Mouse (Mus musculus): ENCODE measurements around the gene Rprd2.
"Not testable (repeated sequence)": the region's sequence is repeated elsewhere in the genome, so short reads cannot be mapped to it uniquely, and the experiment has no call there.

Rprd2 gene

DNA sequence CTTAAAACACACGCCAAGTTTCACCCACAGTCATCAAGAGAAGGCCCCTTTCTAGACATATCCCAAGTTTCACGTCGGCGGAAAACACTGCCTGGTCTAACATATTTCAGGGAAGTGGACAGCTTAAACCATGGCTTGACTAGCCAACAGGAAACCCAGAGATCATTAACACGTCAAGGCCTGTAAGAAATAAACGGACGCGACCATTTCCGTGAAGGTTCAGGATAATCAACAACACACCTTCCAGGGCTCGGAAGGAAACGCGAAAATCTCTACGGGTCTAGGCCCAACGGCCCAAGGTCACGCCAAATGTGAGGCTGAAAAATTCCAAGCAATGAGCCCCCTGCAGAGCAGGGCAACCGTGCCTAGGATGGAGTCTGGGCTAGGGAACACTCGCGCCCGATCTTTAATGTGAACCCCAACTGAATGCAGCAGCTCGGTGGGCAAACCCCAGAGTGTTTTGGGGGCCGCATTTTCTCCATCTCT is 594 bp downstream of the Rprd2 start:
- DNase-seq (ENCODE audit: low spot score), result peak; percentile 53

DNA sequence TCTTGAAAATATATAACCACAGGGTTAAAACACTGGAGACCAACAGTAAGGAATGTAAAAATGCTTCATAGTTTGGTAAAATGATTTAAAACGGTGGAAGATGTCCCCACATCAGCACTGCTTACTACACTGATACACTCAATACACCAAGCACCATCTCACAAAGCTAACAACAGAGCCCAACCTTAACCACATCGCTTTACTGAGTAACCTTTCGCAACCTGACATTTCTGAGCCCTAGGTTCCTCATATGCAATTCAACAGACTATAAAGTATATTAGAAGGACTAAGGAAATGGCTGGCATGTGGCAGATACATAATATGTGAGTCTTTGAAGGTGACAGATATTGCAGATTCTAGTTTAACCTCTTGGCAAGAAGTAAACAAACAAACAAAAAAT is 2.0 kb downstream of the Rprd2 start:
- DNase-seq (ENCODE audit: low spot score), result no peak

DNA sequence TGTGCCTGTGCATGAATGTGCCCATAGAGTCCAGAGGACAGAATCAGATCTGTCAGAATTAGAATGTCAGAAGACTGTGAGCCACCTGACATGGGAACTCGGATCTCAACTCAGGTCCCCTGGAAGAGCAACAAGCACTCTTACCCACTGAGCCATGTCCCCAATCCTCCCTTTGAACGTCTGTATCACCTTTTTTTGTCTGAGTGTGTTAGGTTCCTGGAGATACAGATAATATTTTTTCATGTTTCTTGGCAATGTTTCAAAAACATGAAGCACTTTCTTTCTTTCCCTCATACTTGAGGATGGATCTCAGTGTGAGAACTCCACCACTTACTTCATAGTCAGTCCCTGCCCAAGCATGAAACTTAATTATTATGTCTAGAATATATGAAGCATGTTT is 10.3 kb downstream of the Rprd2 start:
- DNase-seq (ENCODE audit: low spot score), result no peak

DNA sequence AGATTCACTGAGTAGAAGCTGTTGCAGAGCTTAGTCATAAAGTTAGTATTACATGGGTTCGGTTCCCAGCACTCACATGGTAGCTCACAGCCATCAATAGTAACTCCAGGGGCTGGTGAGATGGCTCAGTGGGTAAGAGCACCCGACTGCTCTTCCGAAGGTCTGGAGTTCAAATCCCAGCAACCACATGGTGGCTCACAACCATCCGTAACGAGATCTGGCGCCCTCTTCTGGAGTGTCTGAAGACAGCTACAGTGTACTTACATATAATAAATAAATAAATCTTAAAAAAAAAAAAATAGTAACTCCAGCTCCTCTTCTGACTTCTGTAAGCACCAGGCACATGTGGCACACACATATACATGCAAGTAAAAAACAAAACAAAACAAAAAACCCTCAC is 11.0 kb downstream of the Rprd2 start:
- not testable (repeated sequence) for DNase-seq (ENCODE audit: low spot score)

DNA sequence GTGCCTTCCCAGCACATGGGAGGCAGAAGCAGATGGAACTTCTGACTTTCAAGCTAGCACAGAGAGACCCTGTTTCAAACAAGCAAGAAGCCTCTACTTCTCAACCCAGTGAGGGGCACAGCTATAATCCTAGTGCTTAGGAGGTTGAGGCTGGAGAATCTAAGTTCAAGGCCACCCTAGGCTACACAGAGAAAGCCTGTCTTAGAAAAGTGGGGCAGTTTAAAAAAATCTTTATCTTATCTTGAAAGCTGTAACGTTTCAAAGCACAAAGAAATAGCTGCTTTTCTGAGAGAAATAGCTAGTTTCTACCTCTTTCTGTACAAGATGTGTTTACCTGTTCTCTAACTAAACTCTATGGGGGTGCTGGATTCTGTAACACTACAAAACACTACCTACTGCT is 12.0 kb downstream of the Rprd2 start:
- no peak for DNase-seq (ENCODE audit: low spot score)

DNA sequence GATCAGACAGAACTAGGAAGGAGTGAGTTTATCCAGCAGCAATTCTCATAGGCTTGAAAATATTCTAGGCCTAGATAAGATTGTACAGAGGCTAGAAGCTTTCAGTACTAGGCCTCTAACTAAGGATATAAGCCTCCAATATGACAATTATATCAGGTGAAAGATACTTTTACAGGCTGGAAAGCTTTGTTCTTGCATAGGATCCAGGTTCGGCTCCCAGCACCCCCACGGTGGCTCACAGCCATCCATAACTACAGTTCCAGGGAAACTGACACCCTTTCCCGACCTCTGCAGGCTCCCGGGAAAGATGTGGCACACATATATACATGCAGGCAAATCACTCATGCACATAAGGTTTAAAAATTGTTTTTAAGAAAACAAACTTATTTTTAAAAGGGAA is 14.8 kb downstream of the Rprd2 start:
- DNase-seq (ENCODE audit: low spot score), result no peak

DNA sequence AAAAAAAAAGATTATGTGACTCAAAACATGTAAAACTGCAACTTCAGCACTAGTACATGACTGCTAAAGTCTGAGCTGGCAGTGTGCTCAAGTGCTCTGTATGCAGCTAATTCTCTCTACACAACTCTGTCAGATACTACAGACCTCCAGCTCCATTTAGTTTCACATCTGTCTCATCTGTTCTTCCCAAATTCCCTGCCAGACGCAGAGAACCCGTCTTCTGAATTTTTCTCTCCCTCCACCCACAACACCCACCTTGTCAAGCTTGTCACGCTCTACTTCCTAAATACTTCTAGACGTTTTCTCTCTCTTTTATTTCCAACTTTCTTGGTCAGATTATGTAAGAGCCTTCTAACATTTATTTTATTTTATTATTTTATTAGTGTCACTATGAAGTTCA is 19.9 kb downstream of the Rprd2 start:
- DNase-seq (ENCODE audit: low spot score), result no peak

DNA sequence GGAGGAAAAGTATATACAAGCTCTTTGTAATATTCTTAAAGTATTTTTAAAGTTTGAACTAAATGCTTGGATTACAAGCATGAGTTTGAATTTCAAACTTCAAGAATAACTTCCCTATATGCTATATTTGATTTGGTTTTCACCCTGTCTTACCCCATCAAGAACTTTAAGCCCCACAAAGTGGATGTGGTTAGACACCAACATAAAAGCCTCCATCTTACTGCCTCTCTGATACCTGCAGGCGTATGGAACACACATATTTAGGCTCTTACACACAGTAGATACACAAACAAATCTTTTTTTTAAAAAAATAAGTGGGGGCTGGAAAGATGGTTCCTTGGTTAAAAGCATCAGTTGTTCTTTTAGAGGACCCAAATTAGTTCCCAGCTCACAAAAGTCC is 24.4 kb downstream of the Rprd2 start:
- no peak for DNase-seq (ENCODE audit: low spot score)

DNA sequence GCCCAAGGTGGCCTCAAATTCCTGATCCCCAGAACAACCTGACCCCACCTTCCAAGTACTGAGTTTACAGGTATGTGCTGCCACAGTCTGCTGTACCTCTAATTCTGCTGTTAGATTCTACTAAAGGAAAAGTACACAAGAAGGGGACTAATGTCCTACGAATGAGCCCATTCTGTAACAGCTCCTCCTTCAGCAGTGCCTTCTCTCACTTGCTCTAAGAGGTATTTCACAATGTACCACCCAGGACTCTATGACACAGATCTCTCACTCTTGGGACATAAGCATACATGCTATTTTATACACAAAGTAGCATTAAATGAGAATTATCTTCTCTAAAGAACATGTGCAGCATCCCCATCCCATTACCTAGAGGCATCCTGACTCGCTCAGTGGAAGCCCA is 25.0 kb downstream of the Rprd2 start:
- DNase-seq (ENCODE audit: low spot score), result no peak

DNA sequence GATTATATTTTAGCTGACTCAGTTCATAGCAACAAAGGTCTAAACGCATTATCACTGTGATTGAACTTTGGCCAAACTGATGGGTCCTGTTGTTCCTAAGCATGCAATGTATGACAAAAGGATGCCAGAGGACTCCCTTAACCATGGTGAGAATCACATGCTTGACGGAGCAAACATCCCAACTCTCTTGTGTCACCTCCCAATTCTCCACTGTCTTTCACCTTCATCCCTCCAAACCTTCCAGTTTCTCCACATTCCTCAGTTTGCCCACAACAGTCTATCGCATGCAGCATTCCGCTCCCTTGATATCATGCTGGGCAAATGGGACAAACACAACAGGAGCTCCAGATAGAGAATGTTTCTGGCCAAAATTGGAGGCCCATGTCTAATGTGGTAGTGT is 33.2 kb downstream of the Rprd2 start:
- no peak for DNase-seq (ENCODE audit: low spot score)

DNA sequence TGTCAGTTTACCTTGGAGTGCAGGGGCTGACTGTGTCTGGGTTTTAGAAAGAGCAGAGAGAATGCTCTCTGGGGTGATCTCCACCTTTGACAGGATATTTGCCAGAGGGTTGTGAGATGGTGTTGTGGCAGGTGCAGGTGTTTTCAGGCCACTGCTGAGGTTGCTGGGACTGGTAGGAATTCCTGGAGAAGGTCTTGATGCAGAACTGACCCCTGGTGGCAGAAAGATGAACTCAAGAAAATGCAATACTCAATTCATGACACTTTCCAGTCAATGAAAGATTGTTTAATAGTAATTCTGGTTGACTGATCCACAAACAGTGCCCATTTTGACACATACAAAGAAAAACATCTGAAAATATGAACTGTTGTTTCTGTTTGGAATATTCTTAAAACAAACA is 46.7 kb downstream of the Rprd2 start:
- DNase-seq (ENCODE audit: low spot score), result peak; percentile 22

DNA sequence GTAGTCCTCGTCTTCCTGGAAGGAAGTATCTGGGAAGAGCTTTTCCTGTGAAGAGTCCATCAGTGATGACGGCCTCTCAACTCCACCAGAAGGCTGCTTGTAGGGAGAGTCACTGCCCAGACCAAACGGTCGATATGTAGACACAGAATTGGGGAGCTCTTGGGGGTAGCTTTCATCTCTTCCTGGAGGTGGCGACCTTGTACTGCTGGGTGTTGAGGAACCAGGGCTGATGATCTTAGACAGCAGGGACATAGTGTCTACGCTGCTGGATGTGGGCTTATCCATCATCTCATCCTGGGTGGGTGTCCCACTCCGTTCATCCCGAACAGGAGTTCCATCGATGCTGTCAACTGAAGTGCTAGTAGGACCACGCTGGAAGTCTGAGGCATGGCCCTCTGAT is 53.1 kb downstream of the Rprd2 start:
- no peak for DNase-seq (ENCODE audit: low spot score)

DNA sequence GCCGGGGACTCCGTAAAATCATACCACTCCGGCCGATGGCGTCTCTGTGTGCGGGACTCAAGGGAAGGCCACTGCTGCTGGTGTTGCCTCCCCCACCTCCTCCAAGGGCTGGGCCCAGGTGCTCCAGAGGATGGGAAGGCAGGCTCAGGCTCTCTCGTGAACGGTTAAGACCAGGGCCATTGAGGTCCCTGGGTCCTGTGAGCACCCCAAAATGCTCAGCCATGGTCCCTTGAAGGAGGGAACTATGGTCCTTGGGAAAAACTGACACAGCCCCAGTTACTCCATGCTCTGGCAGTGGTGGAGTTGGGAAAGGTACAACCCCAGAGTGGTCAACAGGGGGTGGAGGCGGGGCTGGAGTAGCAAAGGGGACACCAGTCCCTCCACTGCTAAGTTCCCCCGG is 54.9 kb downstream of the Rprd2 start:
- no peak for DNase-seq (ENCODE audit: low spot score)

DNA sequence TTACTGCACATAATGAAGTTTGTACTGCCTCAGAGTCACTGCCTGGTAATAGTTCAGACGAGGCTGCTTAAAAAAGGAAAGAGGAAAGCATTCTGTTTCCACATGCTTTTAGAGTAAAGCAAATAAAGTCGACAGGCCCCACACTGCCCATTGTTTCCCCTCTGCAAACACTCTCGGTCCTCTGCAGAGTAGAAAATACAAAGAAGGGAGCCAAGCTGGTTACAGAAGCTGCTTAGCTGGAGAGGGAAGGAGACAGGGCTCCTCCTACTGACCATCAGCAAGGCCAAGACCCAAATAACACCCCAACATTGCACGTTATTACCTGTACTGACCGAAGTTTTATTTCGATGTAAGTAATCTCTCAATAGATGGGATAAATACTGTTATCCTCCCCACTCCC is 55.7 kb downstream of the Rprd2 start:
- no peak for DNase-seq (ENCODE audit: low spot score)

DNA sequence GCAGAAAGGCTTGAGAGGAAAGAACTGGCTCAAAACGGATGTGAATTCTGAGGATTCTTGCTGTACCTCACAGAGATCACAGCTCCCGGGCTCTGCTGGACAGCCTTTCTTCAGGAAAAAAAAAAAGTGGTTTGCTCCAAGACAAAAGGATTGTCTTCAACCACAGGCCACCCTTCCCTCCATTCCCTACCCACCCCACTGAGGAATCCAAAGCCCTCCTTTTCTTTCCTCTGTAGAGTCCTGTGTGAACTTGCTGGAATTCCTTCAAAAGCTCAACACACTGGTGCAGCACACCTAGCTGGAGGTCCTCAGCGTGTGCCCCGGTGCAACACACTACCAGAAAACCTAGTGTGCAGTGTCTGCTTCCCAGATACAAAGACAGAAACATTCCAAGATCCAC is 56.9 kb downstream of the Rprd2 start:
- no peak for DNase-seq (ENCODE audit: low spot score)

DNA sequence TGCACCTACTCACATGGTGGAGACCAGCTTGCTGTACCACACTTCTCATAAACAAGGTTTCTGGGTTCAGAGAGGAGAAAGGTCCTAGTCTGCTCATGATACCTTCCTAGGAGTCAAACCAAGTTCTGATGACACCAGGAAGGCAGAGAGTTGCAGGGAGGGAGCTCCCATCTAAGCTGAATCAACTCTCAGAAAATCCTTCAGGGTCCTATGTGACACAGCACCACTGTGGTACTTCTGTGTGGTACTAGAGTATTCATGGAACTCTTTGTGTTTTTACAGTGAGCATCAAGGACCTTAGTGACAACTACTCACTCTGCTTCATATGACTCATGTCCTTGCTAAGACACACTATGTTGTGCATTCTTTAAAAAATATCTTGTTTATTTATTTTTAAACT is 58.0 kb downstream of the Rprd2 start:
- DNase-seq (ENCODE audit: low spot score), result no peak

DNA sequence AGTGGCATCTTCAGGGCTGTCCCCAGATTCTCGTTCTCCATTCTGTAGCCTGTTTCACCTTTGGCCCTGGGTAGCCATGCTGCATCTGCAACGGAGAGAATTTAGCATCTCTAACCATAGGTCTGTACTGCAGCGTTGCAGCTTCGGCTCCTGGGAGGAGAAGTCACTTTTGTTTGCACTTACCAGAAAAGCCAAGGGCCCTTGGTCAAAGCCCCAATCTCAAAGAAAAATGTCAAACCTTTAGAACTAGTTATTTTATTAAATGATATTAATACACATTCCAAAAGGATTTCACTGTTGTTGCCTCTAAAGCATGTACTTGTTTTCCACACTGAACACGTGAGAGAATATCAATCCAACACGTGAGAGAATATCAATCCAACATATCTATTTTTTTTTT is 58.6 kb downstream of the Rprd2 start, which contains the start of gene Tars2:
Tars2 (minus strand) TSS at position 101 of the 400 bp plus-strand sequence.
- no peak for DNase-seq (ENCODE audit: low spot score)

DNA sequence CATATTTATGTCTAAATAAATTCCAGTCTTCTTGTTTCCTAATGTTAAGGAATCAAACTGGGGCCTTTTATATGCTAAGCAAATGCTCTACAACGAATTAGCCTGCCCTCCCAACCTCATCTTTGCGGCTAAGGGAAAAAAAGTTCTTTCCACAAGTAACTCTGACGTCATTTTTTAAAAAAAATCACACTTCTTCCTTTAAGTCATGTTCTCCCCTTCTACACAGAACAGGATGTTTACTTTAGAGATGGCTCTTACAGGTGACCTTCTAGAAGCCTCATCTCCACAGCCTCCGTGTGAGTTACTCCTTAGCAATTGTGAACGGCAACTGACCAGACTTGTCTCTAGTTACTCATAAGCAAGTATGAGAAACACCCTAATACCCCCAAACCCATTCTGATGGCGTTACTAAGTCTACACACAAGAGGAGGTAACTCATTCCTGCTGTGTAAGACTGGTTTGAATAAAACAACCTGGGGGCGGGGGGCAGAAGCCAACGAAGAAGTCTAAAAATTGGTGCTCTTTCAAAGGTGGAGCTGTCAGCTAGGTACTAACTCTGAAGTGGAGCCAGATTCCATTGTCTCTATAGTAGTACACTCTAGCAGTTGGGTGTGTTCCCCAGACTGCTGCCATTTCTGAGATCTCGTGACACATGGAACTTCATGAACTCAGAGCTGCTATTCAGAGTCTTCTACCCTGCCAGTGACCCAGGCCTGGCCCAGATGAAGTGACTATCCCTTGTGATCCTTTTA is 60.0 kb downstream of the Rprd2 start:
- DNase-seq (ENCODE audit: low spot score), result no peak

DNA sequence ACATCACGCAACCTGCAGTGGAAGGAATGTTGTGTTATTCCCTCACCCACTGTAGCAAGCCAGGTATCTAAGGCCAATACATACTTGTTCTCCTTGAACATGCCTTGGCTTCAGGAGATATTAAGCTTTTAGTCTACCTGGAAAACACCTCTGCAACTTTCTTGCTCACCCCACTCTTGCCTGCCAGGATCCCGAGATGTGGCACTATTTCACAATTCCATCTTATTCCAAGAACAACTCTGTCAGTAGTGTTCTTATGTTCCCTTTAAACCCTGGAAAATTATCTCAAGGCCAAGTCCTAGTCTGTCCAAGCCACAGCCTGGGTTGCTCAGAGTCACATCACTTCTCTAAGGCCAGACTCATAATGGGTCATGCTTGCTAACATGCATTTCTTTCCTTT is 61.9 kb downstream of the Rprd2 start:
- DNase-seq (ENCODE audit: low spot score), result no peak

DNA sequence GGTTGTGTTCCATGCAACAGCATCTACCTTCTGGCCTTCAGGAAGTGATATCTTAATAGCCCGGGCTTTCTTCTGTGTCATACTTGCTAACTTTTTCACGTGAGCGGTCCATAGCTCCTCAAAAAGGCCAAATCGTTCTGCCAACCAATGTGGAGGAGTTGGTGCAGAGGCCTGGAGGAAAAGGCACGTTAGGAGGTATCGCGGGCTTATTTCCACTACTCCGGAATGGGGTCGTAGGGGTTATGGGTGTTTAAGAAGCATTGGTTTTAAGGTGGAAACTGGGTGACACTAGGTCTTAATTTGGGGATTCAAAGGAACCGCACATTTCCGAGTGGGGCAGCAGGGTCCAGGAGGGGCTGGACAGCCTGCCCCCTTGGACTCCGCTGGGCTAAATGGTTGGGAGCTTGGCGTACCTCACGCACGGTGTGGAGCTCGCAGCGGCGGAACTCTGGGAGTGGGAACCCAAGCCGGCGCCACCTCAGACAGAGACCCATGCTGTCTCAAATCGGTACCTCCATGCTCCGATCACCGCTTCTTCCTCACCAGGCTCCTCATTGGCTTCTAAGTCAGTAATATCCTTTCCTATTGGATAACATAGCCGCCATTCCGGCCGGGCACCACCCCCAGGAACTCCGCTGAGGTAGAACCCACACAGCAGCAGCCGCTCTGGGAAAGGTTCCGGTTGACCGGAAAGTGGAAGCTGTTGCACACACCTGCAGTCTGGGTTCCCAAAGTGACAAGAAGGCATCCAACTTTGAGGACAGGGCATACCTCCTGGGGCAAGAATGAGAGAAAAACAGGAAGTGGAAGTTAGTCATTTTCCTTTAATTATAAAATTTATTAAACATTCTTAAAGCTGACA is 64.1 kb downstream of the Rprd2 start:
- DNase-seq (ENCODE audit: low spot score), result peak; percentile 93

DNA sequence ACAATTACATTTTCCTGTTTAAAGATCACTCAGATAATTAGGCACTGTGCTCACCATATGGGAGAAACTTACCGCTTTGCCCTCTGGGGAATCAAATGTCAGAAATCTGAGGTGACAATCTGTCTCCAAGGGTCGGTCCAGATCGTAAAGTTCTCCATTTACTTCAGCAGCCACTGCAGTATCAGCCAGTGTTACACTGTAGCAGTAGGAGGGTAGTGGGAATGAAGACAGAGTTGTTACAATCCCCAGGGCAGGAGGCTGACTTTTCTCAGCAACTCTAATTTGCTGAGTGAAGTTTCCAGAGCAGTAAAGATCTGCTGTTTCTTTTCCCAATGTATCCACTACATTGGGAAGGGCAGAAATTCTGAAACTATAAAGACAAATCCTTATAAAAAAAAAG is 65.7 kb downstream of the Rprd2 start:
- no peak for DNase-seq (ENCODE audit: low spot score)

DNA sequence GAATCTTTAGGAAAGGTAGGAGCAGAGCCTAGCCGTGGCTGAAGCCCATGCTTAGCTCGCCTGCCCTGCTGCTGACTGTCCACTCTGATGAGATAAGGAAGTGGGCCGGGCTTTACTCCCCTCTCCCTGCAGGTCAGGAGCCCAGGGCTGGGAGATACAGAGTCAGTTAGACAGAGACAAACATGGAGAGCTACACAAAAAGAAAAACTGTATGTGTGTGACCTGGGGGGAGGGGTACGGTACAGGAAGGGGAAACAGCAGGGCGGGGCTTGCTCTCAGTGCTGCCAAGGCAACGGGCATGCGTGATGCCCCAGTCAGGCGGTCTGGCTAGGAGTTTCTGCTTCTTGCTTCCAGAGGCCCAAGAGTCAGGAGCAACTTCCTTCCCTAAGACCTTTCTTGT is 78.3 kb downstream of the Rprd2 start:
- DNase-seq (ENCODE audit: low spot score), result no peak

DNA sequence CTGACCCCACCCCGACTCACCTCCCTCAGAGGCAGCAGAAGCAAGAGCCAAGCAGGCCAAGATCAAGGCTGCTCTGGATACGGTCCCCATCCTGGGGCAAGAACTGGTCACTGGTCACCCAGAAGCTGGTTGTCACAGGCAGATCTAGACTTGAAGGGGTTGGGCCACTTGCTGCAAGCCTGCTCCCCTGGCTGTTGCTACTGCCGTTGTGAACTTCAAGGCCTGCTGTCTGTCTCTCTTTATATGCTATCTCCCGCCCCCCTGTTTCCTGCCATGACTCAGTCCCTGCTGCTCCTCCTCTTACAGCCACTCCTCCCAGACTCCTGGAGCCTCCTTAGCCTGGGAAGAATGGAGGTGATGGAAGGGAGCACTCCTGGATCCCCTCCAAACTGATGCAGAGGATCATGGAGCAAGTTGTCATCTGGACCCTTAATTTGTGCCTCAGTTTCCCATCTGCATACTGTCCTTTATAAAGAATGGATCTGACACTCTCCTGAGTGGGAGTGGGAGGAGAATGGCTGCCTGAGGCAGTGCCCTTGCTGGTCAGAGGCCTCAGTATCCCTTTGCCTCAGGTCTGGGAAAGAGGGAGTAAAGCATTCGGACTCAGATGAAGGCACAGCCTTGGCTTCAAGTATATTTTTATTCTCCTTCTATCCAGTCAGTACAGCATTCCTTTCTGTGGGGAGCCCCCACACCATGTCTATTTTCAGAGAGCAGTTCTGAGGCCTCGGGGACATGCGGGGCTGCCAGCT is 79.1 kb downstream of the Rprd2 start, which contains the start of gene Ecm1:
Ecm1 (minus strand) TSS at position 217 of the 752 bp plus-strand sequence.
- DNase-seq (ENCODE audit: low spot score), result no peak

All from c-Kit-positive CD71-positive TER-119-positive erythroid progenitor cells, embryonic 14.5 days (primary cell).